8 mouse cellular contexts compared by ENCODE assay signal in genomic region chr4:13098849-13099248, GRCm38 (mm10).
DNase-seq lines count a peak whose midpoint lies in the region; ATAC-seq and TF ChIP-seq lines count a peak whose summit lies in the region.

No protein-coding gene starts in this region.

- 57% methylated on average over 3 of the region's 3 CpGs for WGBS in forebrain, embryonic 10.5 days
- 47% methylated on average over 3 of the region's 3 CpGs for WGBS in forebrain, embryonic 15.5 days
- WGBS in limb, embryonic 14.5 days, result 27% methylated on average over 3 of the region's 3 CpGs

- no peaks in the 10 kb centered on the region for H3K27me3 ChIP-seq in forebrain, embryonic 10.5 days (ENCODE audit: poor library complexity, severe bottlenecking)
- no peaks in the 10 kb centered on the region for H3K27me3 ChIP-seq in forebrain, embryonic 15.5 days
- no peaks in the 10 kb centered on the region for H3K27me3 ChIP-seq in limb, embryonic 14.5 days (ENCODE audit: control insufficient read depth, insufficient read depth, low read length)

- H3K9ac ChIP-seq in forebrain, embryonic 15.5 days (replicated peaks), result no peak overlapping the region
- no peak overlapping the region for H3K9ac ChIP-seq in limb, embryonic 14.5 days (ENCODE audit: low read depth, low read length, severe bottlenecking)

- H3K4me1 ChIP-seq in forebrain, embryonic 10.5 days, result peaks cover 5% of the 10 kb centered on the region
- peaks cover 5% of the 10 kb centered on the region for H3K4me1 ChIP-seq in forebrain, embryonic 15.5 days
- peaks cover 5% of the 10 kb centered on the region for H3K4me1 ChIP-seq in limb, embryonic 14.5 days (ENCODE audit: control insufficient read depth, insufficient read depth, low read length)

- no peak overlapping the region for H3K4me3 ChIP-seq in forebrain, embryonic 10.5 days
- H3K4me3 ChIP-seq in forebrain, embryonic 15.5 days, result no peak overlapping the region
- no peak overlapping the region for H3K4me3 ChIP-seq in limb, embryonic 14.5 days (replicated peaks; ENCODE audit: low read length)

- H3K9me3 ChIP-seq in forebrain, embryonic 10.5 days, result no peaks in the 10 kb centered on the region
- H3K9me3 ChIP-seq in forebrain, embryonic 15.5 days, result no peaks in the 10 kb centered on the region
- no peaks in the 10 kb centered on the region for H3K9me3 ChIP-seq in limb, embryonic 14.5 days (ENCODE audit: control insufficient read depth, low read length)

- H3K36me3 ChIP-seq in forebrain, embryonic 10.5 days (replicated peaks), result no peaks in the 10 kb centered on the region
- no peaks in the 10 kb centered on the region for H3K36me3 ChIP-seq in forebrain, embryonic 15.5 days
- H3K36me3 ChIP-seq in limb, embryonic 14.5 days (ENCODE audit: control insufficient read depth, insufficient read depth, low read length), result no peaks in the 10 kb centered on the region

- H3K27ac ChIP-seq in forebrain, embryonic 10.5 days, result no peak overlapping the region
- H3K27ac ChIP-seq in forebrain, embryonic 15.5 days (replicated peaks), result no peak overlapping the region
- H3K27ac ChIP-seq in limb, embryonic 14.5 days (replicated peaks; ENCODE audit: low read depth, low read length), result no peak overlapping the region

- no peak for ATAC-seq in forebrain, embryonic 15.5 days (replicated peaks)
- no peak for ATAC-seq in limb, embryonic 14.5 days (ENCODE audit: low FRiP score, low read depth)

- peak; percentile 29 for DNase-seq in forebrain, embryonic 10.5 days (ENCODE audit: extremely low spot score, low spot score)
- DNase-seq in 416B (ENCODE audit: low read depth), result peak; percentile 11
- DNase-seq in brain, adult 2 months (ENCODE audit: low read depth, low spot score), result peak; percentile 78
- peak; percentile 35 for DNase-seq in fibroblast of lung, adult 2 months (ENCODE audit: low read depth)
- DNase-seq in kidney, adult 9 months, result peak; percentile 60
- peak; percentile 29 for DNase-seq in limb, embryonic 14.5 days (ENCODE audit: low spot score)
- DNase-seq in spleen, postnatal 36 days (ENCODE audit: low spot score in 2 of 2), result peak; percentile 6 to 30

- no peak for TF ChIP-seq POLR2A in limb, embryonic 14.5 days (IDR thresholded peaks at IDR 0.05; ENCODE audit: borderline replicate concordance, extremely low read depth, insufficient read depth, insufficient read length)

- no peak overlapping the region for H3K4me2 ChIP-seq in forebrain, embryonic 15.5 days (replicated peaks)
- no peak overlapping the region for H3K4me2 ChIP-seq in limb, embryonic 14.5 days (replicated peaks; ENCODE audit: low read depth, low read length, severe bottlenecking)

Comparison
In these comparisons a context has a peak if more than half of its experiments do, and no peak if none do; other contexts are left out.
1. DNase-seq: peak in every context shown above with its lines; median percentile 78 in brain, adult 2 months; 60 in kidney, adult 9 months; 35 in fibroblast of lung, adult 2 months; 29 in forebrain, embryonic 10.5 days; 29 in limb, embryonic 14.5 days; 18 in spleen, postnatal 36 days; 11 in 416B.